Mouse (Mus musculus): Measurements from ENCODE around the gene Iqcj. TPM values are rescaled to one million over a fixed set of nuclear protein-coding genes. Genes with fewer than 3 reads are reported as not detected.
"Not testable (repeated sequence)": the region's sequence is repeated elsewhere in the genome, so short reads cannot be mapped to it uniquely, and the experiment has no call there.

Iqcj gene
- polyA plus RNA-seq, 1 experiment from 2014 or later: not detected

DNA sequence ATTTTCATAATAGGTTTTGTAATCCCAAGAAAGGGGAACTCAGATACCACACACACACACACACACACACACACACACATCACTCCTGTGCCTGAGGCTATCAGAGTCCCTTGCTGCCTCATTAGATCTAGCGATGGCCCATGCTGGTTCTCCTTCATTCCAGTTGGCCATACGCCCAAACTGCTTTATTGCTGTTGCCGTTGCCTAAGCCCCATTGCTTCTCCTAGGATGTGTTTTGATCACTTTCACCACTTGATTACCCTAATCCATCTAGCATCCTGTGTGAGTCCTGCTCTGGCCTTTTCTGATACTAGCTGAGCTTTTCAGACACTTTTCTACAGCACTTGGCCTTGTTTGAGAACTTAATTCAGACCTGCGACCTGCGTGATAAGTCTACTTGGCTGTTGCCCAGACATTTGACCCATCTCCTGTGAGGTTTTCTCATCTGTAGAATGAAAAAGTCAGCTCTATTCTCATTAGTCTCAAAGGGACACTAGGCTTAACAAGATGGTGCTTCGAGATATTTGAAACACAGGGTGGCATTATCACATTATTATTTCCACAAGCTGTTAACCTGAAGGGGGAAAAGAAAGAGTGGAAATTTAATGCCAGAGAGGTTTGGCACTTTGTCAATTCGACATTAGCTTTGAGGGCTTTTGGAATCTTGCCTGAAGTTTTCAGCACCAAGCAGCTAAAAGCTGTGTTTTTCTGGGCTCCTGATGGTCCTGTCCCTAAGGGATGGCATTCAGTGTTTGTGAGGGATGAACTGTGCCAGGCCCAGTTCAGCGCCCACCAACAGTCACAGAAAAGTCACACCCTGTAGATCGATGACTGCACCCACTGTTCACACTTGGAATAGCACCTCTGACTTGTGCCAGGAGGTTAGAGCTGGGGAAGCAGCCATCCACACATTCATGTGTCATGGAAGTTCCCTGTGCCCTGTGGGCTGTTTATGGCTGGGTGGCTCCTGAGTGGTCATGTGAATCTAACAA lies 179.7 kb downstream of the Iqcj start:
- H3K9ac ChIP-seq (ENCODE audit: low read depth, low read length): no peak overlapping the region
- H3K4me3 ChIP-seq (ENCODE audit: low read depth, low read length): no peak overlapping the region
- no peaks in the 10 kb centered on the region for H3K4me1 ChIP-seq (ENCODE audit: control insufficient read depth, insufficient read depth, low read length)
- H3K9me3 ChIP-seq (ENCODE audit: control insufficient read depth, low read length): no peaks in the 10 kb centered on the region
- DNase-seq (ENCODE audit: low spot score) (peak; percentile 62), ATAC-seq (ENCODE audit: low read depth) (peak; percentile 57; the same call in 1 of the 2 replicates)
- H3K27me3 ChIP-seq (replicated peaks; ENCODE audit: control insufficient read depth, insufficient read depth, low read length): no peaks in the 10 kb centered on the region
- H3K4me2 ChIP-seq (ENCODE audit: low read depth, low read length): no peak overlapping the region
- no peaks in the 10 kb centered on the region for H3K36me3 ChIP-seq (ENCODE audit: control insufficient read depth, insufficient read depth, low read length)
- WGBS: 65% methylated on average over 9 of the region's 9 CpGs
- no peak overlapping the region for H3K27ac ChIP-seq (replicated peaks; ENCODE audit: low read depth, low read length)

DNA sequence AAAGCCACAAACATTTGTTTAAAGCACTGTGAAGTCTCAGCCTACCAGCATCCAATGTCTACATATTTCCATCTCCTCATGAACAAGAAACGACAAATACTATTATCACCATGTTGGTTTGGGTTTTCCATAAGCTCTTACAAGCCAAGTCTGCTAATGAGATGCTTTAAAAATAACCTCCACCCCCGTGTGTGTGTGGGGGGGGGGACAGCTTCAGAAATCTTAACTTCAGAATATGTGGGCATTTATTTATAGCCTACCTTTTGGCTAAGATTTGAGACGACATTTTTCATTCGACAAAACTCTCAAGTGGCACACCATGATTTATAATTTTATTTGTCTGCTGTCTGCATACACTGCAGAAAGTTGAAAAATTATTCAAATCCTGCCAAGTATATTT lies 185.4 kb downstream of the Iqcj start:
- Histone ChIP-seq H3K9me3 (ENCODE audit: control insufficient read depth, low read length) (no peaks in the 10 kb centered on the region), H3K36me3 (ENCODE audit: control insufficient read depth, insufficient read depth, low read length) (no peaks in the 10 kb centered on the region), H3K27me3 (replicated peaks; ENCODE audit: control insufficient read depth, insufficient read depth, low read length) (no peaks in the 10 kb centered on the region), H3K4me2 (ENCODE audit: low read depth, low read length) (no peak overlapping the region), H3K27ac (replicated peaks; ENCODE audit: low read depth, low read length) (no peak overlapping the region), H3K4me1 (ENCODE audit: control insufficient read depth, insufficient read depth, low read length) (no peaks in the 10 kb centered on the region), H3K4me3 (ENCODE audit: low read depth, low read length) (no peak overlapping the region), H3K9ac (ENCODE audit: low read depth, low read length) (no peak overlapping the region)
- 70% methylated on average over 4 of the region's 4 CpGs for WGBS
- DNase-seq (ENCODE audit: low spot score) (no peak), ATAC-seq (ENCODE audit: low read depth) (no peak)

GRCm38 (mm10) chr3:68085024-68085423 lies 193.0 kb downstream of the Iqcj start:
- H3K4me3 ChIP-seq (ENCODE audit: low read depth, low read length): no peak overlapping the region

GRCm38 (mm10) chr3:68092108-68092507 lies 200.1 kb downstream of the Iqcj start:
- Histone ChIP-seq H3K4me3 (ENCODE audit: low read depth, low read length) (no peak overlapping the region), H3K9me3 (ENCODE audit: control insufficient read depth, low read length) (no peaks in the 10 kb centered on the region), H3K27ac (replicated peaks; ENCODE audit: low read depth, low read length) (no peak overlapping the region), H3K27me3 (replicated peaks; ENCODE audit: control insufficient read depth, insufficient read depth, low read length) (no peaks in the 10 kb centered on the region), H3K36me3 (ENCODE audit: control insufficient read depth, insufficient read depth, low read length) (no peaks in the 10 kb centered on the region), H3K4me2 (ENCODE audit: low read depth, low read length) (no peak overlapping the region), H3K4me1 (ENCODE audit: control insufficient read depth, insufficient read depth, low read length) (no peaks in the 10 kb centered on the region), H3K9ac (ENCODE audit: low read depth, low read length) (no peak overlapping the region)
- WGBS: 66% methylated on average over 4 of the region's 4 CpGs
- ATAC-seq (ENCODE audit: low read depth) (no peak), DNase-seq (ENCODE audit: low spot score) (no peak)

More at GRCm38 (mm10) chr3:68085024-68085423, 193.0 kb downstream of the Iqcj start:
- Histone ChIP-seq H3K27ac (replicated peaks; ENCODE audit: low read depth, low read length) (no peak overlapping the region), H3K4me2 (ENCODE audit: low read depth, low read length) (no peak overlapping the region), H3K36me3 (ENCODE audit: control insufficient read depth, insufficient read depth, low read length) (no peaks in the 10 kb centered on the region), H3K4me1 (ENCODE audit: control insufficient read depth, insufficient read depth, low read length) (no peaks in the 10 kb centered on the region), H3K27me3 (replicated peaks; ENCODE audit: control insufficient read depth, insufficient read depth, low read length) (no peaks in the 10 kb centered on the region), H3K9ac (ENCODE audit: low read depth, low read length) (no peak overlapping the region), H3K9me3 (ENCODE audit: control insufficient read depth, low read length) (no peaks in the 10 kb centered on the region)
- no peak for DNase-seq (ENCODE audit: low spot score)
- ATAC-seq (ENCODE audit: low read depth): no peak
- 92% methylated on average over 2 of the region's 2 CpGs for WGBS

DNA sequence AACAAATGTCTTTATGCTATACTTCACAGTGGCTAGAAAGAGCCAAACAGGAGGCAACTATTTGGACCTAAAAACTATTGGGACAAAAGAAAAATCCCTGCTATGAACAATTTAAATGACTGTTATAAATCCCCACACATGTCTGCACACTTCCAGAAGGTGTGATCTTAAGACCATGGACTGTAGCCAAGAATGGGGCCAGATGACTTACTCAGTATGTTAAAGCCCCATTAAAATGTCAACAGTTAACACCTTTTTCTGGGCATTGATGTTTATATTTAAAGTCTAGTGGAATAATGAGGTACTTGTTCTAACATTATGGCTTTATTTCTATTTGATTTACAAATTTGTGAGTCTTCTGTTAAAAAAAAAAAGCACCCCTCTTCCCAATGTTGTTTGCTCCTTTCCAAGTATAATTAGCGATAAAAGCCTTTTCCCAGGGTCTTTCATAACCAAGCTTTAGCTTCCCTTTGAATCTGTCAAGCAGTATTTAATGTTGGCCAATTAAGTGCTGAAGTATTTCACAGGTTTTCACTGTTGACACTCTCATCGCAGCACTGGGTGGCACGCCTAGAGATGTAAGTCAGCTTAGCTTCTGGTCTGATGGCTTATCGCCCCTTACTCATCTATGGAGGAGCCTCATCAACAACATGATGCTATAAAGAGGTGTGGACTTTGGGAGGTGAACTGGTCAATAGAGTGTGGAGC lies 204.9 kb downstream of the Iqcj start:
- Histone ChIP-seq H3K4me2 (ENCODE audit: low read depth, low read length) (no peak overlapping the region), H3K4me1 (ENCODE audit: control insufficient read depth, insufficient read depth, low read length) (no peaks in the 10 kb centered on the region), H3K27ac (replicated peaks; ENCODE audit: low read depth, low read length) (no peak overlapping the region), H3K9me3 (ENCODE audit: control insufficient read depth, low read length) (no peaks in the 10 kb centered on the region), H3K4me3 (ENCODE audit: low read depth, low read length) (no peak overlapping the region), H3K9ac (ENCODE audit: low read depth, low read length) (no peak overlapping the region), H3K36me3 (ENCODE audit: control insufficient read depth, insufficient read depth, low read length) (no peaks in the 10 kb centered on the region), H3K27me3 (replicated peaks; ENCODE audit: control insufficient read depth, insufficient read depth, low read length) (no peaks in the 10 kb centered on the region)
- WGBS: 73% methylated on average over 4 of the region's 4 CpGs
- peak; percentile 56 for DNase-seq (ENCODE audit: low spot score)
- no peak for ATAC-seq (ENCODE audit: low read depth)

DNA sequence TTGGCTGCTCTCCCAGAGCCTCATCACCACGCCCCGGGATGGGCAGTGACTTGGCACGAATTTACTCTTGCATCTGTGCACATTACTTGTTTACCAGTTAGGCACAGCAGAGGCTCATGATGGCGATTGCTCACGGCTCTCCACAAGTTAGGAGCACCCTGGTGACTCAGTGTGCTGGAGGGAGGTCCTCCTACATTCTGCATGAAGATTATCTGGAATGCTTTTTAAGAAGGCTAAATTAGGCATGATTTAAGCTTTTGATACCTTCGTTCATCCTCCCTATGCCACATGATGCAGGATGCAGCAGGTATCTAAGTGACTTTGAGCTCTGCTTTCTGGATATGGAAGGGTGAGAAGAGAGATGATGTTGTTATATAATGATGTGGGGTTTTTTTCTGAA lies 207.5 kb downstream of the Iqcj start:
- H3K27me3 ChIP-seq (replicated peaks; ENCODE audit: control insufficient read depth, insufficient read depth, low read length); H3K9me3 ChIP-seq (ENCODE audit: control insufficient read depth, low read length); DNase-seq (ENCODE audit: low spot score); H3K9ac ChIP-seq (ENCODE audit: low read depth, low read length); H3K36me3 ChIP-seq (ENCODE audit: control insufficient read depth, insufficient read depth, low read length); ATAC-seq (ENCODE audit: low read depth); H3K27ac ChIP-seq (replicated peaks; ENCODE audit: low read depth, low read length); H3K4me2 ChIP-seq (ENCODE audit: low read depth, low read length); H3K4me1 ChIP-seq (ENCODE audit: control insufficient read depth, insufficient read depth, low read length); H3K4me3 ChIP-seq (ENCODE audit: low read depth, low read length): not testable (repeated sequence)
- WGBS: 88% methylated on average over 6 of the region's 6 CpGs

DNA sequence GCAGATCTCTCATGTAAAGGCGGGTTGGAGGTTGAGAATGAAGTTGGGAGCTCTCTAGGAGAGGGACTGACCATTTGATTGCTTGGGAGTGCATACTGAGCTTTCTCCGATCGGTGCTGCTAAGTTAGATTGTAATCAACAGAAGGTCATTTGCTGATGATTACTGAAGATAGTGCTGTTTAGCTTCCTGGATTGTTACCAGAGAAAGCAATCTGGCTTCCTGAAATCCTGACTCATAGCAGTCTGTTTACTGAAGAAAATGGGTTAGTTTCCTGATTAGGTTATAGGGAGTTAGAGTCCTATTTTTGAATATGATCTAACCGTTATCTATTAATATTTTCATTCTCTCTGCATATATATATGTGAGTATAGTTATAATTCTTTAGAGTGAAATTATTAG lies 209.3 kb downstream of the Iqcj start:
- Histone ChIP-seq H3K4me2 (ENCODE audit: low read depth, low read length) (no peak overlapping the region), H3K4me1 (ENCODE audit: control insufficient read depth, insufficient read depth, low read length) (no peaks in the 10 kb centered on the region), H3K27me3 (replicated peaks; ENCODE audit: control insufficient read depth, insufficient read depth, low read length) (no peaks in the 10 kb centered on the region), H3K9ac (ENCODE audit: low read depth, low read length) (no peak overlapping the region), H3K4me3 (ENCODE audit: low read depth, low read length) (no peak overlapping the region), H3K36me3 (ENCODE audit: control insufficient read depth, insufficient read depth, low read length) (no peaks in the 10 kb centered on the region), H3K9me3 (ENCODE audit: control insufficient read depth, low read length) (no peaks in the 10 kb centered on the region), H3K27ac (replicated peaks; ENCODE audit: low read depth, low read length) (no peak overlapping the region)
- ATAC-seq (ENCODE audit: low read depth) (no peak), DNase-seq (ENCODE audit: low spot score) (no peak)
- 60% methylated on average over 4 of the region's 4 CpGs for WGBS

- Histone ChIP-seq H3K27me3 (replicated peaks; ENCODE audit: control insufficient read depth, insufficient read depth, low read length) (no peaks in the 10 kb centered on the region), H3K9ac (ENCODE audit: low read depth, low read length) (no peak overlapping the region), H3K27ac (replicated peaks; ENCODE audit: low read depth, low read length) (no peak overlapping the region), H3K36me3 (ENCODE audit: control insufficient read depth, insufficient read depth, low read length) (no peaks in the 10 kb centered on the region), H3K9me3 (ENCODE audit: control insufficient read depth, low read length) (no peaks in the 10 kb centered on the region), H3K4me2 (ENCODE audit: low read depth, low read length) (no peak overlapping the region), H3K4me3 (ENCODE audit: low read depth, low read length) (no peak overlapping the region), H3K4me1 (ENCODE audit: control insufficient read depth, insufficient read depth, low read length) (no peaks in the 10 kb centered on the region)
- whole genome bisulfite sequencing: 59% methylated on average over 2 of the region's 2 CpGs
- ATAC-seq (ENCODE audit: low read depth): no peak
- no peak for DNase-seq (ENCODE audit: low spot score)
Observed at GRCm38 (mm10) chr3:68105081-68105685, 213.2 kb downstream of the Iqcj start.

All from embryonic facial prominence, embryonic 14.5 days (tissue).